Mouse (Mus musculus): ENCODE data around the gene Slc9a2. TPM values are rescaled to one million over a fixed set of nuclear protein-coding genes. Genes with fewer than 3 reads are reported as not detected.
"Not testable (repeated sequence)": the region's sequence is repeated elsewhere in the genome, so short reads cannot be mapped to it uniquely, and the experiment has no call there.

Gene Slc9a2
- 10 to 100 TPM; 21.0 to 23.9 TPM for total RNA-seq (2021)
- long read RNA-seq, full-length matches to known transcripts, result 33 of 39 reads
- long read RNA-seq, partial matches to known transcripts, result 1 of 39 reads
- long read RNA-seq, other reads (novel, unspliced or antisense), result 5 of 39 reads

GRCm38 (mm10) chr1:40680067-40680867, at the start of gene Slc9a2:
TSS of gene Slc9a2 (plus strand) at chr1:40680574.
- DNase-seq (ENCODE audit: low spot score in 2 of 2), result no peak

- no peak for DNase-seq (ENCODE audit: low spot score in 2 of 2)
Observed at GRCm38 (mm10) chr1:40632407-40633062, 47.8 kb upstream of the Slc9a2 start.

GRCm38 (mm10) chr1:40634608-40635007, 45.8 kb upstream of the Slc9a2 start:
- no peak for DNase-seq (ENCODE audit: low spot score in 2 of 2)

GRCm38 (mm10) chr1:40648234-40648633, 32.1 kb upstream of the Slc9a2 start:
- no peak for DNase-seq (ENCODE audit: low spot score in 2 of 2)

GRCm38 (mm10) chr1:40650803-40651497, 29.4 kb upstream of the Slc9a2 start:
- DNase-seq (ENCODE audit: low spot score in 2 of 2), result no peak

GRCm38 (mm10) chr1:40657035-40657434, 23.3 kb upstream of the Slc9a2 start:
- DNase-seq (ENCODE audit: low spot score in 2 of 2), result no peak

GRCm38 (mm10) chr1:40657978-40658496, 22.3 kb upstream of the Slc9a2 start:
- peak; percentile 63 to 90 for DNase-seq (ENCODE audit: low spot score in 2 of 2)

- DNase-seq (ENCODE audit: low spot score in 2 of 2), result no peak
Observed at GRCm38 (mm10) chr1:40659017-40659416, 21.4 kb upstream of the Slc9a2 start.

- no peak for DNase-seq (ENCODE audit: low spot score in 2 of 2)
Observed at GRCm38 (mm10) chr1:40659496-40659895, 20.9 kb upstream of the Slc9a2 start.

GRCm38 (mm10) chr1:40660838-40661237, 19.5 kb upstream of the Slc9a2 start:
- DNase-seq (ENCODE audit: low spot score in 2 of 2), result no peak

GRCm38 (mm10) chr1:40665401-40666370, 14.7 kb upstream of the Slc9a2 start:
- no peak for DNase-seq (ENCODE audit: low spot score in 2 of 2)

- DNase-seq (ENCODE audit: low spot score in 2 of 2), result not testable (repeated sequence)
Observed at GRCm38 (mm10) chr1:40667442-40667841, 12.9 kb upstream of the Slc9a2 start.

- DNase-seq (ENCODE audit: low spot score in 2 of 2), result no peak
Observed at GRCm38 (mm10) chr1:40670025-40670424, 10.3 kb upstream of the Slc9a2 start.

- no peak for DNase-seq (ENCODE audit: low spot score in 2 of 2)
Observed at GRCm38 (mm10) chr1:40671490-40671889, 8.9 kb upstream of the Slc9a2 start.

- no peak for DNase-seq (ENCODE audit: low spot score in 2 of 2)
Observed at GRCm38 (mm10) chr1:40677306-40677705, 3.1 kb upstream of the Slc9a2 start.

- DNase-seq (ENCODE audit: low spot score in 2 of 2), result peak; percentile 44 to 45
Observed at GRCm38 (mm10) chr1:40680868-40681698, 709 bp downstream of the Slc9a2 start.

- no peak for DNase-seq (ENCODE audit: low spot score in 2 of 2)
Observed at GRCm38 (mm10) chr1:40681699-40682510, 1.5 kb downstream of the Slc9a2 start.

GRCm38 (mm10) chr1:40694296-40694695, 13.9 kb downstream of the Slc9a2 start:
- no peak for DNase-seq (ENCODE audit: low spot score in 2 of 2)

- no peak for DNase-seq (ENCODE audit: low spot score in 2 of 2)
Observed at GRCm38 (mm10) chr1:40696436-40696835, 16.1 kb downstream of the Slc9a2 start.

Data from layer of hippocampus, adult 18-20 months (tissue).